ENCODE assay signal across 13 mouse cellular contexts in genomic region chr1:98084596-98085274, GRCm38 (mm10). TPM values are rescaled to one million over a fixed set of nuclear protein-coding genes. Genes with fewer than 3 reads are reported as not detected.
DNase-seq lines count a peak whose midpoint lies in the region; ATAC-seq and TF ChIP-seq lines count a peak whose summit lies in the region.
"Had no signal": no experiment of that assay in that cellular context is flagged by ENCODE, and none has a peak within 500 bp of the region (broad histone marks: within the 10 kb centered on the region; RNA-seq: fewer than 3 reads in every experiment).

No protein-coding gene starts in this region.

- ATAC-seq in frontal cortex, adult (ENCODE audit: low TSS enrichment) = peak; percentile 48; the same call in 1 of the 2 replicates
- peak; percentile 35; the same call in 1 of the 2 replicates for ATAC-seq in hindbrain, postnatal 0 days
- no peak for ATAC-seq in hindbrain, embryonic 16.5 days
- peak; percentile 34; the same call in 1 of the 2 replicates for ATAC-seq in midbrain, embryonic 14.5 days (ENCODE audit: low FRiP score, low TSS enrichment)

- no peaks in the 10 kb centered on the region for H3K27me3 ChIP-seq in hindbrain, postnatal 0 days (ENCODE audit: insufficient read depth, low read length)
- H3K27me3 ChIP-seq in hindbrain, embryonic 16.5 days (replicated peaks; ENCODE audit: control insufficient read depth, insufficient read depth, low read length) = no peaks in the 10 kb centered on the region
- no peaks in the 10 kb centered on the region for H3K27me3 ChIP-seq in midbrain, embryonic 14.5 days (ENCODE audit: control insufficient read depth, insufficient read depth, low read length)
- H3K27me3 ChIP-seq: hindbrain, embryonic 13.5 days; limb, embryonic 12.5 days; lung, embryonic 15.5 days had no signal

- 69% methylated on average over 13 of the region's 13 CpGs for WGBS in hindbrain, postnatal 0 days
- WGBS in hindbrain, embryonic 16.5 days = 66% methylated on average over 13 of the region's 13 CpGs
- WGBS in midbrain, embryonic 14.5 days = 57% methylated on average over 13 of the region's 13 CpGs

- H3K4me1 ChIP-seq in hindbrain, postnatal 0 days (ENCODE audit: insufficient read depth, low read length) = no peaks in the 10 kb centered on the region
- H3K4me1 ChIP-seq in hindbrain, embryonic 16.5 days (ENCODE audit: control insufficient read depth, insufficient read depth, low read depth, low read length) = no peaks in the 10 kb centered on the region
- peaks cover 13% of the 10 kb centered on the region; the same call in 1 of the 2 replicates for H3K4me1 ChIP-seq in midbrain, embryonic 14.5 days (ENCODE audit: control insufficient read depth, insufficient read depth, low read length)

- no peaks in the 10 kb centered on the region for H3K36me3 ChIP-seq in hindbrain, postnatal 0 days (ENCODE audit: insufficient read depth, low read length)
- H3K36me3 ChIP-seq in hindbrain, embryonic 16.5 days (ENCODE audit: control insufficient read depth, insufficient read depth, low read length) = no peaks in the 10 kb centered on the region
- H3K36me3 ChIP-seq in midbrain, embryonic 14.5 days (ENCODE audit: control insufficient read depth, insufficient read depth, low read length) = no peaks in the 10 kb centered on the region
- H3K36me3 ChIP-seq: hindbrain, embryonic 13.5 days; limb, embryonic 12.5 days; lung, embryonic 15.5 days had no signal

- no peak overlapping the region for H3K4me2 ChIP-seq in hindbrain, postnatal 0 days (ENCODE audit: low read depth, low read length)
- no peak overlapping the region for H3K4me2 ChIP-seq in hindbrain, embryonic 16.5 days (ENCODE audit: low read length)
- no peak overlapping the region for H3K4me2 ChIP-seq in midbrain, embryonic 14.5 days (ENCODE audit: low read length)
- H3K4me2 ChIP-seq: hindbrain, embryonic 13.5 days; limb, embryonic 12.5 days; lung, embryonic 15.5 days had no signal

- no peak for DNase-seq in frontal cortex, postnatal 25 days (ENCODE audit: low spot score in 2 of 2)
- no peak for DNase-seq in hindbrain, postnatal 0 days (ENCODE audit: low spot score)
- DNase-seq in ES-CJ7 (ENCODE audit: low read depth, low spot score) = peak; percentile 24
- DNase-seq in midbrain, embryonic 14.5 days = no peak
- DNase-seq in adrenal gland, adult 2 months = no peak
- DNase-seq in B cell, adult 2 months = no peak
- DNase-seq: cerebellum, postnatal 14 days; right cerebral cortex, adult 18-20 months had no signal

- no peak overlapping the region for H3K4me3 ChIP-seq in hindbrain, postnatal 0 days (ENCODE audit: low read length)
- no peak overlapping the region for H3K4me3 ChIP-seq in hindbrain, embryonic 16.5 days (ENCODE audit: low read length)
- H3K4me3 ChIP-seq in midbrain, embryonic 14.5 days (replicated peaks; ENCODE audit: low read depth, low read length) = no peak overlapping the region
- H3K4me3 ChIP-seq: hindbrain, embryonic 13.5 days; limb, embryonic 12.5 days; lung, embryonic 15.5 days had no signal

- no peak overlapping the region for H3K27ac ChIP-seq in hindbrain, postnatal 0 days
- H3K27ac ChIP-seq in hindbrain, embryonic 16.5 days (ENCODE audit: low read depth, low read length) = no peak overlapping the region
- H3K27ac ChIP-seq in midbrain, embryonic 14.5 days (replicated peaks; ENCODE audit: low read depth, low read length) = peak overlapping the region; percentile 63
- H3K27ac ChIP-seq: hindbrain, embryonic 13.5 days; limb, embryonic 12.5 days; lung, embryonic 15.5 days had no signal

- TF ChIP-seq CTCF in hindbrain, postnatal 0 days (IDR thresholded peaks at IDR 0.05; ENCODE audit: low read depth) = no peak

- H3K9me3 ChIP-seq in hindbrain, postnatal 0 days (ENCODE audit: low read length) = no peaks in the 10 kb centered on the region
- H3K9me3 ChIP-seq in hindbrain, embryonic 16.5 days (ENCODE audit: control insufficient read depth, low read length) = no peaks in the 10 kb centered on the region
- no peaks in the 10 kb centered on the region for H3K9me3 ChIP-seq in midbrain, embryonic 14.5 days (ENCODE audit: control insufficient read depth, low read length)
- H3K9me3 ChIP-seq: hindbrain, embryonic 13.5 days; limb, embryonic 12.5 days; lung, embryonic 15.5 days had no signal

- H3K9ac ChIP-seq in hindbrain, postnatal 0 days (replicated peaks; ENCODE audit: low read length) = no peak overlapping the region
- no peak overlapping the region for H3K9ac ChIP-seq in hindbrain, embryonic 16.5 days (ENCODE audit: low read depth, low read length)
- H3K9ac ChIP-seq in midbrain, embryonic 14.5 days (replicated peaks; ENCODE audit: low read length) = no peak overlapping the region
- H3K9ac ChIP-seq: hindbrain, embryonic 13.5 days; limb, embryonic 12.5 days; lung, embryonic 15.5 days had no signal

RNA-seq across cellular contexts. Expression of gene Pam, which starts 10.7 kb away (rescaled TPM):
- total RNA-seq in hindbrain, postnatal 0 days (2014; rRNA removed) = 76.8 and 77.3 TPM in 2 replicates
- polyA plus RNA-seq in hindbrain, postnatal 0 days (2015; fragmentation: Nextera tagmentation; extraction: Ambion mirVana) = 40.8 and 44.7 TPM in 2 replicates
- polyA plus RNA-seq in hindbrain, embryonic 16.5 days (2015; fragmentation: Nextera tagmentation; extraction: Ambion mirVana) = 22.3 and 25.1 TPM in 2 replicates
- 47.2 and 51.8 TPM in 2 replicates for polyA plus RNA-seq in midbrain, embryonic 14.5 days (2014; fragmentation: Nextera tagmentation; extraction: Ambion mirVana)
- total RNA-seq in adrenal gland, adult 2 months (2021) = 100 to 1,000 TPM; 262 to 484 TPM
- 535 and 733 TPM in 2 replicates for polyA plus RNA-seq in adrenal gland, adult 2 months (2012; rRNA removed)

Comparison
In these comparisons a context has a peak if more than half of its experiments do, and no peak if none do; other contexts are left out.
1. RNA of gene Pam, which starts 10.7 kb away (polyA plus RNA-seq): 535 to 733 TPM in adrenal gland, adult 2 months; 47.2 to 51.8 TPM in midbrain, embryonic 14.5 days, 40.8 to 44.7 TPM in hindbrain, postnatal 0 days and 22.3 to 25.1 TPM in hindbrain, embryonic 16.5 days; every median in the first group is over 10 times any median in the second.